Mouse (Mus musculus) kidney, adult 2 months (tissue): ENCODE data around the gene Crmp1.

Experiments used
- CTCF ChIP-seq: fragments of 200-500 bp; conservative IDR thresholded peaks from 2 replicates; pipeline ENCODE4 v1.5.1; 2011; ENCODE audit warnings: low read depth, mild to moderate bottlenecking, control low read depth, low read length, moderate library complexity, mixed read lengths; ENCODE audit not compliant: insufficient read depth, insufficient read length
- POLR2A ChIP-seq: fragments of 200-500 bp; IDR thresholded peaks from one replicate; pipeline ENCODE4 v1.6.1; 2011; ENCODE audit warnings: low read depth, low read length, control low read depth

- TF ChIP-seq CTCF (no peak), POLR2A (no peak)
These were observed 28.6 kb upstream of the Crmp1 start for GRCm38 (mm10) chr5:37212938-37213708.
